Mouse (Mus musculus) liver, embryonic 13.5 days (tissue): Measurements from ENCODE around the gene Oscar. TPM values are rescaled to one million over a fixed set of nuclear protein-coding genes. Genes with fewer than 3 reads are reported as not detected.
"Not testable (repeated sequence)": the region's sequence is repeated elsewhere in the genome, so short reads cannot be mapped to it uniquely, and the experiment has no call there.

ENCODE experiments used
- ATAC-seq: fragments of 200-750 bp; cut with Nextera tagmentation; 2 replicates; pipeline ENCODE4 v1.8.0; 2017; ENCODE audit warnings: low read depth, mild to moderate bottlenecking, moderate number of reproducible peaks, moderate library complexity
- DNase-seq: peaks from one replicate; pipeline ENCODE4 v3.0.0; 2022
- H3K27ac ChIP-seq: fragments of 300-500 bp; sonication (generic); 2 replicates; pipeline ENCODE4 v1.5.1; 2015; ENCODE audit warnings: moderate library complexity, mild to moderate bottlenecking, inconsistent platforms
- H3K27me3 ChIP-seq: fragments of 300-500 bp; sonication (generic); 2 replicates; pipeline ENCODE4 v1.6.1; 2015; ENCODE audit warnings: mild to moderate bottlenecking, inconsistent platforms
- H3K36me3 ChIP-seq: fragments of 300-500 bp; sonication (generic); 2 replicates; pipeline ENCODE4 v1.6.1; 2015; ENCODE audit warnings: mild to moderate bottlenecking, inconsistent platforms
- H3K4me1 ChIP-seq: fragments of 300-500 bp; sonication (generic); replicated peaks from 2 replicates; pipeline ENCODE4 v1.6.1; 2015; ENCODE audit warnings: inconsistent platforms
- H3K4me2 ChIP-seq: fragments of 300-500 bp; sonication (generic); 2 replicates; pipeline ENCODE4 v1.6.1; 2015; ENCODE audit warnings: inconsistent platforms, mild to moderate bottlenecking, moderate library complexity
- H3K4me3 ChIP-seq: fragments of 300-500 bp; sonication (generic); replicated peaks from 2 replicates; pipeline ENCODE4 v1.5.1; 2015; ENCODE audit warnings: mild to moderate bottlenecking, inconsistent platforms
- H3K9ac ChIP-seq: fragments of 300-500 bp; sonication (generic); 2 replicates; pipeline ENCODE4 v1.6.1; 2015; ENCODE audit warnings: mild to moderate bottlenecking, inconsistent platforms
- H3K9me3 ChIP-seq: fragments of 300-500 bp; sonication (generic); replicated peaks from 2 replicates; pipeline ENCODE4 v1.6.1; 2016; ENCODE audit warnings: inconsistent platforms
- WGBS: fragments of 180-500 bp; shearing (Covaris S2); methylation state at CpG from one replicate; pipeline ENCODE4 v1.1.7; 2015; ENCODE audit not compliant: insufficient replicate concordance; 5-methylcytosine and 5-hydroxymethylcytosine counted together
- polyA plus RNA-seq: library from polyadenylated mRNA; unstranded; fragments of >200 nt; fragmentation: Nextera tagmentation; extraction: Ambion mirVana; gene quantifications from 2 replicates; pipeline ENCODE4 v1.2.1, GENCODE M21; 2015

Oscar gene
- polyA plus RNA-seq, 1 experiment from 2014 or later: not detected

DNA sequence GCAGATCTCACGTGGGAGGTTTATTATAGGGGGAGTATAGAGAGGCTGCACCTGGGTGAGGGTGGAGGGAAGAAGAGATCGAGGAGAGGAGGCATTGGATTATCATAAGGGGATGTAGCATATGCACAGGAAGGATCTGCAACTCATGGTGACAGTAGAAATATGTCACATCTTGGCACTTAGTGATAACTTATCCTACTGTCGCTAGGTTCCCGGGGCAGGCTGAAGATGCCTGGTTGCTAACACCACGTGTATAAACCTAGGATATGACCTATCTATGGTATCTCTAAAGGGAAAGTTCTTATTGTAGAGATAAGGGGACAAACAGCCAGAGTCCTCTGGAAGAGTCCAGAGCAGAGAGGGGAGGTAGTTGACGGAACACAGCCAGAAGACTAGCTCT is 30.2 kb downstream of the Oscar start:
- Histone ChIP-seq H3K9ac (no peak overlapping the region), H3K4me3 (no peak overlapping the region), H3K4me2 (no peak overlapping the region), H3K27ac (no peak overlapping the region), H3K27me3 (no peaks in the 10 kb centered on the region), H3K36me3 (no peaks in the 10 kb centered on the region), H3K4me1 (no peaks in the 10 kb centered on the region), H3K9me3 (no peaks in the 10 kb centered on the region)
- ATAC-seq (no peak), DNase-seq (no peak)
- 7% methylated on average over 6 of the region's 6 CpGs for WGBS

DNA sequence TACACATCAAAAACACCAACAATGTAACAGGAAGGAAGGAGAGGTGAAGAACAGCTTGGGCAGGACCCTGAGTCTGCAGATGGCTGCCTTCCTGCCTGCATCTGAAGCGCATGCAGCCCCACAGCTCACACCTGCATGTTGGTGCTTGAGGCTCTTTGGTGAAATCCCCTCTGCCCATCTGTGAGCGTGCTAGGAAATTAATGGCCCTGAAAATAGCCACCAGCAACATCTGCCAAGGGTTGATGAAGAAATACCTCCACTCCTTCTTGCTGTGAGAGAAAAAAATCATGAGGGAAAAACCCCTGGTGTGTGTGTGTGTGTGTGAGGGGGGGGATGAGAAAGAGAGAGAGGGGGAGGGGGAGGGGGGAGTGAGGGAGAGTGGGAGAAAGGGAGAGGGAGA is 35.9 kb downstream of the Oscar start:
- DNase-seq (no peak), ATAC-seq (no peak)
- no peaks in the 10 kb centered on the region for H3K9me3 ChIP-seq
- no peak overlapping the region for H3K4me2 ChIP-seq
- no peak overlapping the region for H3K9ac ChIP-seq
- 43% methylated on average over 2 of the region's 2 CpGs for WGBS
- no peak overlapping the region for H3K4me3 ChIP-seq
- H3K4me1 ChIP-seq: no peaks in the 10 kb centered on the region
- no peaks in the 10 kb centered on the region for H3K36me3 ChIP-seq
- H3K27ac ChIP-seq: no peak overlapping the region
- H3K27me3 ChIP-seq: no peaks in the 10 kb centered on the region

DNA sequence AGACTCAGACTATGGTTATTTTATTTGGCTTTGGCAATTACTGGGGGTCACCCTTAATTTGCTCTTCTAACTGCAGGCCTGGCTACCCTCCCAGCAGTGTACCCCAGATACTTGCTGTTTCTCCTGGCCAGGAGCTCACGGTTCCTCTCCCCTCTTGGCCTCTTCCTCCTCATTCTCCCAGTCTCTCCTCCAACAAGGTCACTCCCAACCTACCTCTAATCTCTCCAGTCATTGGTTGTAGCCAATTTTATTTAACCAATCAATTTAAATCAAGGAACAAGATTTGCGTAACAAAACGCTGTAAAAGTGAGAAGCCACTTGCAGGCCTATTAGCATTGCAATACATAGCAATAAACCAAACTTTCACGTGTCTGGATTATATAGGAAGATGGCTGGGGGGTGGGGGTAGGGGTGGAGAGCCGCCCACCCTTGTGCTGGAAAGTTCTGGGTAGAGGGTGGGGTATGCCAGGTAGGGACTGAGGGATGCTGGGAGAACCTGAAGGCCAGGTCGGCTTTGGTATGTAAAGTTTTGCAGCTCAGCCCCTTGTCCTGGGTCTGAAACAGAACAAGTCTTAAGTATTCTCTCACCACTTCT is 36.9 kb downstream of the Oscar start:
- Histone ChIP-seq H3K36me3 (no peaks in the 10 kb centered on the region), H3K4me2 (no peak overlapping the region), H3K27me3 (no peaks in the 10 kb centered on the region), H3K9me3 (no peaks in the 10 kb centered on the region), H3K4me3 (no peak overlapping the region), H3K9ac (no peak overlapping the region), H3K27ac (no peak overlapping the region), H3K4me1 (no peaks in the 10 kb centered on the region)
- DNase-seq (no peak), ATAC-seq (no peak)
- WGBS: 53% methylated on average over 6 of the region's 6 CpGs

GRCm38 (mm10) chr7:3578196-3578595 is 37.8 kb downstream of the Oscar start:
- Histone ChIP-seq H3K9me3 (no peaks in the 10 kb centered on the region), H3K4me2 (no peak overlapping the region), H3K27ac (no peak overlapping the region), H3K4me1 (no peaks in the 10 kb centered on the region), H3K36me3 (no peaks in the 10 kb centered on the region), H3K4me3 (no peak overlapping the region), H3K9ac (no peak overlapping the region), H3K27me3 (no peaks in the 10 kb centered on the region)
- DNase-seq (no peak), ATAC-seq (no peak)
- WGBS: 64% methylated on average over 2 of the region's 2 CpGs

DNA sequence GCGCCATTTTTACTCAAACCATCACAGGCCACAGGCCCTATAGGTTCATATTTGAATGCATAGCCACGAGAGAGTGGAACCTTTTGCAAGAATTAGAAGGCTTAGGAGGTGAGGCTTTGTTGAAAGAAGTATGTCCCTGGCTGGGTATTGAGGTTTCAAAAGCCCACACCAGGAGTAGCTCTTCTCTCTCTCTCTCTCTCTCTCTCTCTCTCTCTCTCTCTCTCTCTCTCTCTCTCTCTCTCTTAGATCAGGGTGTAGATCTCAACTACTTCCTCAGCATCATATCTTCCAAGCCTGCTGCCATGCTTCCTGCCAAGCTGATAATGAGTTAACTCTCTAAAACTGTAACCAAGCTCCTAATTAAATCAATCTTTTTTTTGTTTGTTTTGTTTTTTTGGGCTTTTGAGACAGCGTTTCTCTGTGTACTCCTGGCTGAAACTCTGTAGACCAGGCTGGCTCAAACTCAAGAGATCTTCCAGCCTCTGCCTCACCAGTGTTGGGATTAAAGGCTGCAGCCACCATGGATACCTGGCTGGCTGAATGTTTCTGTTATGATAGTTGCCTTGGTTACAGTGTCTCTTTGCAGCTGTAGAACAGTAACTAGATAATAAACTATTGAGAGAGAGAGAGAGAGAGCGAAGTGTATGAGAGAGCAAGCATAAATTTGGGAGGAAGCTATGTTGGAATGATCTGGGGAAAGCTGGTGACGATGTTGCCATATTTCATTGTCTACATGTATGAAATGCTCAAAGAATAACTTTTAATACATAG is 39.4 kb downstream of the Oscar start:
- no peak for DNase-seq
- WGBS: 49% methylated on average over 5 of the region's 5 CpGs
- ATAC-seq: no peak

DNA sequence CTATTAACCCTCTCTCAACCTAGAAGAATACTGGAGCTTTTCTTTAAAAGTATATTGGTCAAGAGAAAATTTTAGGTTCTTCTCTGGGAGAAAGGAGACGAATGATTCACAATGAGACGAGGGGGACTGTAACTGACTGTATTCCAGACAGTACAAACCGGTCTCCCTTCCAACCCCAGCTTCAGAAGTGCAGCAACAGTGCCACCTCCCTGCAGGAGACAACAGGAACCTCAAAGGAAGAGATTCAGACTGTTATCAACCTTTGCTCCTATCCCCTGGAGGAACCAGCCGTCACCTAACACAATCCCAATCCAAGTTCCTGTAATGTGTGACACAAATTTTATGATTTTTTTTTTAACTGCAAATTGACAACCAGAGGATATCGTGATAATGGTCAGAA is 41.7 kb downstream of the Oscar start:
- no peaks in the 10 kb centered on the region for H3K9me3 ChIP-seq

More for the DNA sequence above, 39.4 kb downstream of the Oscar start:
- Histone ChIP-seq H3K36me3 (no peaks in the 10 kb centered on the region), H3K9me3 (no peaks in the 10 kb centered on the region), H3K27ac (no peak overlapping the region), H3K4me1 (no peaks in the 10 kb centered on the region), H3K4me2 (no peak overlapping the region), H3K4me3 (no peak overlapping the region), H3K9ac (no peak overlapping the region), H3K27me3 (no peaks in the 10 kb centered on the region)

DNA sequence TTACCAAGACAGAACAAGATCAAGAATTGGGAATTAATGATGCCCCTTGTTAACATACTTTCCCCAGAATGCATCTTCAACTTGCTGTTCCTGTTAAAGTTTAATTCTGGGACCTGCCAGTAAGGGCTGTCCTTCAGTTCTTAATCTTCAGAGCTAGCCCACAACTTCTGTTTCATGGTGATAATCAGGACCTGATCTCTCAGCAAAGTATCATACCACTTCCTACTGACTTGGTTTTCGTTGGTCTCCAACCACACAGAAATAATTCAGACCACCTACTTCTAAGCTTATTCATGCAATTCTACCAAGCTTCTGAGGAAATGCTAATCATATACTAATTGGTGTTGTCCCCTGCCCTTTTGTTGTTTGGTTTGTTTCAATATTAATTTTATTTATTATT is 44.1 kb downstream of the Oscar start:
- Histone ChIP-seq H3K4me1 (no peaks in the 10 kb centered on the region), H3K4me2 (no peak overlapping the region), H3K27me3 (no peaks in the 10 kb centered on the region), H3K9me3 (no peaks in the 10 kb centered on the region), H3K9ac (no peak overlapping the region), H3K36me3 (no peaks in the 10 kb centered on the region), H3K4me3 (no peak overlapping the region), H3K27ac (no peak overlapping the region)
- DNase-seq (no peak), ATAC-seq (no peak)
- WGBS: 17% methylated on average over 1 of the region's 1 CpGs

More for the DNA sequence above, 41.7 kb downstream of the Oscar start:
- Histone ChIP-seq H3K4me2 (no peak overlapping the region), H3K27me3 (no peaks in the 10 kb centered on the region), H3K36me3 (no peaks in the 10 kb centered on the region), H3K27ac (no peak overlapping the region), H3K9ac (no peak overlapping the region), H3K4me1 (no peaks in the 10 kb centered on the region), H3K4me3 (no peak overlapping the region)
- ATAC-seq: no peak
- WGBS: 29% methylated on average over 5 of the region's 5 CpGs
- no peak for DNase-seq

DNA sequence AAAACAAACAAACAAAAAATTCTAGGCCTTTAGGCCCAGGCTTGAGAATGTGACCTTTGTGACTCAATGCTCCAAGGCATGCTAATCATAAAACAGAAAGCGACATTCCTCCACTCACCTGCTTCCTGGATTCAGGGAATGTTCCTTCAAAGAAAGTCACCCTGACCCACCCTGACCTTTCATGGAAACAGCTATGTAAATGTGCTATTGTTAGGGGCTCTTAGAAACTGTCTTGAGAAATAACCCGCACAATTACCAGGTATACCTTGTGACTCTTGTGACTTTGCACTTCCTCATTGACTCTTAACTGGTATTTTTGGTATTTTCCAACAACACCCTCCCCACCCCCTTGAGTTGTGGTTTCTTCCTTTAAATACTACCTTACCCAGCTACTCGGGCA is 45.4 kb downstream of the Oscar start:
- H3K4me3 ChIP-seq, H3K27ac ChIP-seq, H3K4me1 ChIP-seq, ATAC-seq, H3K27me3 ChIP-seq, H3K36me3 ChIP-seq, DNase-seq, H3K9me3 ChIP-seq, H3K4me2 ChIP-seq, H3K9ac ChIP-seq: not testable (repeated sequence)
- 71% methylated on average over 3 of the region's 3 CpGs for WGBS

DNA sequence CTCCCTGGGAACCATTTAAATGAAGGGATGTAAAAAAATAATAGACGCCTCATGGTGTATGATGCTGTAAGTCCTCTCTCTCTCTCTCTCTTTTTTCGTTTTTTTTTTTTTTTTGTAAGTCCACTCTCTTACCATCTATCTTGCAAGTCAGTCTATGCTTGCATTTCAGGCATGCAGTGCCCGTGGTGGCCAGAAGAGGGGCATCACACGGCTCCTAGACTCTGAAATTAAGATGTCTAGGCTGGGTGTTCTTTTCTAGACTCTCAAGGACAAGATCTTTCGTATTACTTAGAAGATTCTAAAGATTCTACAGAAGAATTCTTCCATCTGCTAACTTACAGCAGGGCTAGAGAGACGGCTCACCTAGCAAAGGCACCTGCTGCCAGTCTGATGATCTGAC is 46.2 kb downstream of the Oscar start:
- H3K36me3 ChIP-seq: no peaks in the 10 kb centered on the region
- no peak overlapping the region for H3K27ac ChIP-seq
- no peak overlapping the region for H3K4me2 ChIP-seq
- no peak for ATAC-seq
- H3K9me3 ChIP-seq: no peaks in the 10 kb centered on the region
- H3K4me3 ChIP-seq: no peak overlapping the region
- no peak overlapping the region for H3K9ac ChIP-seq
- H3K4me1 ChIP-seq: no peaks in the 10 kb centered on the region
- 50% methylated on average over 6 of the region's 6 CpGs for WGBS
- H3K27me3 ChIP-seq: no peaks in the 10 kb centered on the region
- DNase-seq: no peak

DNA sequence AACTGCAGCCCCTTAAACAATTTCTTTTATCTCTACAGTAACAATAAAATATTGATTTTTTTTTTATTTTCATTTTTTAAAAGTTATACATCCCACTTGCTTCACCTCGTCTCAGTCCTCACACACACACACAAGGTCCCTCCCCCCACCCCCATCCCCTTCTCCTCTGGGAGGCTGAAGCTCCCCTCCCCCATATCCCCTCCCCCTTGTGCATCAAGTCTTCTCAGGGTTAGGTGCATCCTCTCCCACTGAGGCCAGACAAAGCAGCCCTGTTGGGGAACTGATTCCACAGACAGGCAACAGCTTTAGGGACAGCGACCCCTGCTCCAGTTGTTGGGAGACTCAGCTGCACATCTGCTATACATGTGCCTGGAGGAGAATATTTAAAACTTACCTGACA is 48.6 kb downstream of the Oscar start:
- 20% methylated on average over 2 of the region's 2 CpGs for WGBS
- no peak overlapping the region for H3K9ac ChIP-seq
- no peak overlapping the region for H3K4me2 ChIP-seq
- no peak overlapping the region for H3K4me3 ChIP-seq
- ATAC-seq: no peak
- H3K36me3 ChIP-seq: no peaks in the 10 kb centered on the region
- no peaks in the 10 kb centered on the region for H3K9me3 ChIP-seq
- H3K27me3 ChIP-seq: no peaks in the 10 kb centered on the region
- H3K27ac ChIP-seq: no peak overlapping the region
- no peaks in the 10 kb centered on the region for H3K4me1 ChIP-seq
- DNase-seq: no peak
